Mouse (Mus musculus): Measurements from ENCODE around the gene Alox5. TPM values are rescaled to one million over a fixed set of nuclear protein-coding genes. Genes with fewer than 3 reads are reported as not detected.

Gene Alox5
- total RNA-seq, 4 experiments from 2014 or later = 1.4 to 5.7 (median 3.8) TPM

DNA sequence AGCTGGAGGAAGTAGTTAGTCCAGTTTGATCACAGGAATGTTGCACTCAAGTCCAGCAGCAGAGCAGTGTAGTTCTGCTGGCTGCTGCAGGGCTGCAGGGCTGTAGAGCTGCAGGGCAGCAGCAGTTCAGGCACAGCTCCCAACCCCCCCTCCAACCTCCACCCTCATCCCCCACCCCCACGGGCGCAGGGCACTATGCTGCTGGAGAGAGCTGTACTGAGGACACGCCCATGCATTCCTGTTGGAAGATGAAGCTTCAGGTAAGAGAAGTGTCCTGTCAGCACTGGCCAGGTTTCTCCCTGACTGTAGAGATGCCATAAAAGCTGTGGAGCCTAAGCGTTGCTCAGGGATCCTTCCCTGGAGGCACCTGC lies 74.9 kb downstream of the Alox5 start:
- no peak for DNase-seq (ENCODE audit: low spot score in 2 of 2)

DNA sequence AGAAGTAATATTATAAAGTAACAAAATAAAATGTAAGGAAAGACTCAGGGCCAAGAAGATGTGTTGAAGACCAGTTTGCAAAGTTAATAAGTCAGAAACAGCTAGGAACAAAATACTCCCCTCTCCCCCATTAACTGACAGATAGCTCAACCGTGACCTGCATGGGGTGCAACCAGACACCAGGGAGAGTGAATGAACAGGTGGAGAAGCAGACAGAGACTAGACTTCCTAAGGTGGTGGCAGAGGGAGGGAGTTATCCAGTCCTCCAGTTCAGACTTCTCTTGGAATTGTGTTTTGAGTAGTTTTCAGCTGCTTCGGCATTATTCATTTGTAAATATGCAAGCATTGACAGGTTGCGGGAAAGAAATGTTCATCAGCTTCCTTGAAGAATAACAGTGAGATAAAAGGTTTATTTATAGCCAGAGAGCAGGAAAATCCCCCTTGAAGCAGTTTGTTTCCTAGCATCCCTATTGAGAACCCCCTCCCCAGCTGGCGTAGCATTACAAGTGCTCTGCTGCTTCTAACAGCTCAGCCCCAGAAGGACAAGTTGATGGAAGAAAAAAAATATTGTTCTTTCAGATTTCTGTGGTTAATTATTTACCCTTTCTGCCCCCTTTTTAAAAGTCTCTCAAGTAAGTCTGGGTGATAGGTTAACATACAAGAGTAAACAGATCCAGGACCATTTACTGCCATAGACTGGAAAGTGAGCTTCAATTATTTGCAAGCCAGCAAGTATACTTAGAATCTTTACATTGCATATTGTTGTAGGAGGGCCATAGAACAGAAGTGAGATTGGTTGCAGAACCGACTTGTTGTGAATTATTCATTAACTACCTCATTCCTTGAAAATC lies 75.6 kb downstream of the Alox5 start:
- no peak for DNase-seq (ENCODE audit: low spot score in 2 of 2)

DNA sequence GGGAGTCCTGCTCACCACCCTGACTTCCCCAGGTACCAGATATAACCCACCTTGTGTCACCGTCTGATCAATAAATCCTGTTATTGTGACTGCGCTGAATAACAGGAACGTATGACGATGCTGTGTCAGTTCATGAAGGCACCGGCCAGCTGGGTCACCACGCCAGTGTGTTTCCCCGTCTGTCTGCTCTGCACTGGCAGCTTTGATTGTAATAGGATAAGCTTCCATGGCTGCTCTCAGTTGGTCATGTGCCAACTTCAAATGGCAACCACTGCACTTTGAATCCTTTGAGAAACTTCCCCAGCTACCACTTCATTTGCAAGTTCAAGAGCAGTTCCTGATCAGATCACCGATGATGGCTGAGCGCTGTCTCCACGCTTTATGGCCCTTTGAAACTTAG lies 77.4 kb downstream of the Alox5 start:
- DNase-seq (ENCODE audit: low spot score in 2 of 2) = no peak

DNA sequence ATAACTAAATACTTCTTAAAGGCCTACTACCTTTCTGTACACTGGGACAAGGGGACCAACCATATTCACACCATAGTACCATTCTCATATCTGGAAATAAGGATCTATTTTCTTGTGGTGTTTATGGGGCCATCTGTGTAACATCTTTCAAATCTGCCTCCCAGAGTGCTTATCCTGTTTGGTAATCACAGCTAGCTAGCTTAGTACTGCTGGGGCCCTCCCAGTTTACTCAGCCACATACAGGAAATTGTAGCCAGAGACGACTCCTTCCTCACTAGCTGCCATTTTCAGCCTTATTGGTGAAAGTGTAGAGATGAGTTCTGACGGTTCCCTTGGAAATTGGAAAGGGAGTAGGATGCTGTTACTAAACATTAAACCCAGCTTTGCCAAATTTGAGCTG lies 79.4 kb downstream of the Alox5 start:
- DNase-seq (ENCODE audit: low spot score in 2 of 2) = no peak

DNA sequence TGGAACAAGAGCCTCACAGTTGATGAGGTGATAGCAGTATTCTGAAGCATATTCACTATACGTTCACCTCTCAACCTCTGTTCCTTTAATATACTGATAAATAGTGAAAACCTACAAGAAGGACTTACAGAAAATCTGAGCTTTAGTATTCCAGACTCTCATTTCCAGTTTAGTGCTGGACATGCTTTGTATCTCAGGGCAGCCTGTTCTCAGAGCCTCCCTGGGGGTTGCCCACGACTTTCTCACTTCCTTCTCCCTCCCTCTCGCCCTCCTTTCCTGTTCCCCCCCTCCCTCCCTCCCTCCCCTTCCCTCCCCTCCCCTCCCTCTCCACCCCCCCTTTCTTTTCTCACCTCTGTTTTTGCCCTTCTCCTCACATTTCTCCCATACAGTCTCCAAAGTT lies 80.8 kb downstream of the Alox5 start:
- no peak for DNase-seq (ENCODE audit: low spot score in 2 of 2)

DNA sequence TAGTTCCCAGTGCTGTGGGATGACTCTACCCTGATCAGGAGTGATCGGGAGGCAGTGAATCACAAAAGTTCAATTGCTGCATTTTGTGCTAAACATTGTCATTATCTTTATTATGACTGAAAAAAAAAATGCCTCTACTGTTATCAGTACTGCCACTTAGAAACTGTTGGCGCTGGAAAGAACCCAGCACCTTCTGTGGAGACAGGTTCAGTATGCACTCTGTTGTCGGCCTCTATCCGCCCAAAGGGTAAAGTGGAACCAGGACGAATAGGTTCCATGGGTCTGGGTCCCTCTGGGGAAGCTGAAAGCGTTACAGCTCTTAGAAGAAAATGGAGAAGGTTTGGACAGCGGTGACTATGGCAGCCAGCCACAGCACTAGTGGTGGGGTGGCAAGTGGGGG lies 82.1 kb downstream of the Alox5 start:
- no peak for DNase-seq (ENCODE audit: low spot score in 2 of 2)

DNA sequence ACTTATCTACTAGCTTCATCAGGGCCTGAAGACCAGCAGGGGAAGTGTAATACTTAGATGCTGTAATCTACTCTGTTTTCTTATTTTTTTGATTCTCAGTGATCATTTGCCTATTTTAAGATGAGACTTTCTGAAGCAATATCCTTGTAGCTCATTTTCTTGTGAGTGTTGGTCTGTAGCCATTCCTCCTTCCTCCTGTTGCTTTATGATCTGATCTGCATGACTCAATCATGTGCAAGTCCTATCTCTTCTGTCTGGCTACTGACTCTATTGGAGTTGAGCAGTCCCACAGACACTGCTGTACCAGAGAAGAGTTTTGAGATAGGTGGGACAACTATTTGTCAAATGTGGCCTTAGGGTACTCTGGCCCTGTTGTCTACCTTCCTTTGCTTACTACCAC lies 86.4 kb downstream of the Alox5 start:
- DNase-seq (ENCODE audit: low spot score in 2 of 2) = no peak

DNA sequence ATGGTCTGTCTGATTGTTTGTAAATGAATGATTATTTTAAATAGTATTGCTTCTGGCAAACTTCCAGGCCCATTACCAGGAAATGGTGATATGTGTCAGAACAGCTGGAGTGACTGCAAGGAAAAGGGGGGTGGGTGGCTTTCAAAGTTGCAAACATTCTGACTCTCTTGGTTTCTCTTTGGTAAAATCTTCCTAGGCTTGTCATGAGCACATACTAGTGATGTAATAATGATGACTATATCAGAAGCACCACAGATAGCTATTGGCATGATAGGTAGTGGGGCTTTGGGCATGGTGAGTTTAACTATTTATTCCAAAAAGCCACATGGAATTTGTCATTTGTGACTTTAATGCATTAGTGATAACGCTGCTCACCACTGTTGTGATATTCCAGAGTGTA lies 86.8 kb downstream of the Alox5 start:
- no peak for DNase-seq (ENCODE audit: low spot score in 2 of 2)

DNA sequence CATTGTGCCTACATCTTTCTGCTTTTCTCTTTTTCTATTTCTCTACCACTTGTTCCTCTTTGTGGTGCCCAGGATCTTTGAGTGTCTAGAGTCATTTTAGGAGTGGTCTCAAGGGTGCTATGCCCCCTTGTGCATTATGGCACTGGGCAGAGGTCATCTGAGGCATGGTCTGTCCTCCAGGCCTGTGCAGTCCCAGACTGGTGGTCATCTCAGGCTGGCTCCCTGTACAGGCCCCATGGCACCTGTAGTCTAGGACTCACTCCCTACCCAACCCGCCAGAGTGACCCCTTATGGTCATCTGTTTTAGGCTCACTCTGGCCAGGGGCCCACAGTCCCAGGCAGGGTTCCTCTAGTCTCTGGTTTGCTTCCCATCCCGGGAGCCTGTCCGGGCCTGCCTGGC lies 89.5 kb downstream of the Alox5 start:
- no peak for DNase-seq (ENCODE audit: low spot score in 2 of 2)

DNA sequence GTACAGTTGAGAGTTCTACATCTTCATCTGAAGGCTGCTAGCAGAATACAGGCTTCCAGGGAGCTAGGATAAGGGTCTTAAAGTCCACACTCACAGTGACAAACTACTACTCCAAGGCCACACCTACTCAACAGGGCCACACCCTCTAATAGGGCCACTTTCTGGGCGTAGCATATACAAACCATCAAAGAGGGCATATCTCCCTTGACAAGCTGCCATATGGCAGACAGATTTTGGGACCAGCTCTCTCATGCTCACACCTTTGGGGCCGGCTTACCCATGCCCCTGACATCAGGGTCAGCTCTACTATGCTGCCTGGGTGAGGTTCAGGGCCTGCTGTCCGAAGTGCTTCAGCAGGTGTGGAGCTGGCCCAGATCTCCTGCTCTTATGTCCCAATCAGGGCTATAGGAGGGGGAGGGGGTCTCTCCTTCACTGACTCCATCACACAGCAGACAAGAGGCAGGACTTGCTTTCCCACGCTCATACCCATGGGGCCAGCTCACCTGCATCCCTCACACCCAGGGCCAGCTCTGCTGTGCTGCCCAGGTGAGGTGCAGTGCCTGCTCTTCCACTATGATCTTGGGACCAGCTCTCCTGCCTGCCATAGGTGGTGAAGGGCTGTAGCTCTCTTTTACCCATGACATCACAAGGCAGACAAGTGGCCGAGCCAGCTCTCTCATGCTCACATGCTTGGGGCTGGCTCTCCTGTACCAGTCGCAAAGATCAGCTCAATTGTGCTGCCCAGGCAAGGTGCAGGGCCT lies 90.6 kb downstream of the Alox5 start:
- no peak for DNase-seq (ENCODE audit: low spot score in 2 of 2)

DNA sequence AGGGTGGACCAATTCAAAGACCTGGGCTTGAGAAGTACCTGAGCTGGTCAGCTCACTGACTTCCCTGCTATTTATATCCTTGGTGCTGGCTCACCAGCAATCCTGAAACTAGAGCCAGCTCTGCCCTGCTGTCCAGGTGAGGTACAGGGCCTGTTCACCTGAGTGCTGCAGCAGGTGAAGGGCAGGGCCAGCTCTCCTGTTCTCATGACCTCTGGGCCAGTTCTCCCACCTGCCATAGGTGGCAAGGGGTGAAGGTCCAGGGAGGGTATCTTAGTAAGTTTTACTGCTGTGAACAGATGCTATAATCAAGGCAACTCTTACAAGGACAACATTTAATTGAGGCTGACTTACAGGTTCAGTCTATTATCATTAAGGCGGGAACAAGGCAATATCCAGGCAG lies 91.2 kb downstream of the Alox5 start:
- no peak for DNase-seq (ENCODE audit: low spot score in 2 of 2)

DNA sequence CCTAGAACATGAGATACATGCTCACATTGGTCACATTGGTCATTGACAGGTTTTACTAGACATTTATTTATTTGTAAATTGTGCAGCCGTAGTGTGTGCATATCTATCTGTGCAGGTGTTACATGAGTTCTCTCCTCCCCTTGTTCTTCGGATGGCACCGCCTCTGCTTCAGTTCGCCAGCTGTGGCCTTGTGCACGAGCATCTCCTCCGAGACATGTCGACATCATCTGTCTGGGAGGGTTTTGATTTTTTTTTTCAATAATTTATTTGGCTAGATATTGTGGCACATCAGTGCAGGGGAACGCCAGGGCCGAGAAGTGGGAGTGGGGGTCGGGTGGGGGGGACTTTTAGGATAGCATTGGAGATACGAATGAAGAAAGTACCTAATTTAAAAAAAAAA lies 93.0 kb downstream of the Alox5 start:
- DNase-seq (ENCODE audit: low spot score in 2 of 2) = no peak

DNA sequence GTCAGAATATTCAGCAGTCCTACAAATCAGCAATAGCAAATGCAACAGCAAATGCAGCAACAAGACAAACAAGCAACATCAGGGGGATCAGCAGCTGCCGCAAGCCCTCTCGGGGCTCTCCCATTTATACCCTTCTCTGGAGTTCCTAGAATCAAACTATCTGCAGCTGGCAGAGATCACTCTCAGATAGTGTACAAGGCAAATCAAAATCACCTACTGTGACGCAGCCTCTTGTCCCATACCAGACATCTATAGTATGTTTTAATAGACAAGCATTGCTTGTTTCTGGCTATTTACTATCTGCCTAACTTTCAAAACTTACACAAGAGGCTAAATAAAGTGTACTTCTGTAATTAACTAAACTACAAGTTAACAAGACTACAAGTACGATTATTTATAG lies 99.0 kb downstream of the Alox5 start:
- DNase-seq (ENCODE audit: low spot score in 2 of 2) = no peak

DNA sequence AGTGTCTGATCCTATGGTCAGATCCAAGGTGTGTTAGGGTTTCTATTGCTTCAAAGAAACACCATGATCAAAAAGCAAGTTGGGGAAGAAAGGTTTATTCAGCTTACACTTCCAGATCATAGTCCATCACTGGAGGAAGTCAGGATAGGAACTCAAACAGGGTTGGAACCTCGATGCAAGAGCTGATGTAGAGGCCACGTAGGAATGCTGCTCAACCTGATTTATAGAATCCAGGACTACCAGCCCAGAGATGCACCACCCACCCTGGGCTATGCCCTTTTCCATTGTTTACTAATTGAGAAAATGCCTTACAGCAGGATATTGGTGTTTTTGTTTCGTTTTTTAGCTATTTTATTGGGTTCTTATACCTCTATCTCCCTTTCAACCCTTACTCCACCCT lies 99.5 kb downstream of the Alox5 start:
- DNase-seq (ENCODE audit: low spot score in 2 of 2) = no peak

Other genes starting within 250 kb of the Alox5 start
- gene Zfand4, start 197.0 kb downstream of the Alox5 start, total RNA-seq (2022) = 10 to 100 TPM in 2 of 4 experiments, 1 to 10 TPM in 2; 6.1 to 10.5 (median 9.0) TPM
- 10 to 100 TPM; 51.9 to 59.2 (median 55.7) TPM for gene March8, start 123.2 kb downstream of the Alox5 start, total RNA-seq (2022)
- not detected for gene Olfr211, start 27.9 kb upstream of the Alox5 start, total RNA-seq (2022)
- gene Olfr212, start 45.3 kb upstream of the Alox5 start, total RNA-seq (2022) = under 1 TPM in 1 of 4 experiments, not detected in 3; 0.12 TPM
- not detected for gene Olfr213, start 77.3 kb upstream of the Alox5 start, total RNA-seq (2022)
- gene Gm5580, start 90.0 kb upstream of the Alox5 start, total RNA-seq (2022) = 1 to 10 TPM; 1.7 to 3.0 (median 2.6) TPM
- not detected for gene Olfr214, start 93.1 kb upstream of the Alox5 start, total RNA-seq (2022)
- not detected for gene Olfr215, start 123.0 kb upstream of the Alox5 start, total RNA-seq (2022)
- 10 to 100 TPM; 19.8 to 22.8 (median 20.4) TPM for gene Zfp422, start 167.8 kb upstream of the Alox5 start, total RNA-seq (2022)
- 1 to 10 TPM in 3 of 4 experiments, under 1 TPM in 1; 0.94 to 2.9 (median 1.9) TPM for gene Depp1, start 189.4 kb upstream of the Alox5 start, total RNA-seq (2022)
- gene Rassf4, start 212.8 kb upstream of the Alox5 start, total RNA-seq (2022) = 1 to 10 TPM; 4.7 to 7.3 (median 5.0) TPM

All from layer of hippocampus, adult 8-10 months (tissue).